21 mouse cellular contexts compared by ENCODE assay signal in the genomic region with DNA sequence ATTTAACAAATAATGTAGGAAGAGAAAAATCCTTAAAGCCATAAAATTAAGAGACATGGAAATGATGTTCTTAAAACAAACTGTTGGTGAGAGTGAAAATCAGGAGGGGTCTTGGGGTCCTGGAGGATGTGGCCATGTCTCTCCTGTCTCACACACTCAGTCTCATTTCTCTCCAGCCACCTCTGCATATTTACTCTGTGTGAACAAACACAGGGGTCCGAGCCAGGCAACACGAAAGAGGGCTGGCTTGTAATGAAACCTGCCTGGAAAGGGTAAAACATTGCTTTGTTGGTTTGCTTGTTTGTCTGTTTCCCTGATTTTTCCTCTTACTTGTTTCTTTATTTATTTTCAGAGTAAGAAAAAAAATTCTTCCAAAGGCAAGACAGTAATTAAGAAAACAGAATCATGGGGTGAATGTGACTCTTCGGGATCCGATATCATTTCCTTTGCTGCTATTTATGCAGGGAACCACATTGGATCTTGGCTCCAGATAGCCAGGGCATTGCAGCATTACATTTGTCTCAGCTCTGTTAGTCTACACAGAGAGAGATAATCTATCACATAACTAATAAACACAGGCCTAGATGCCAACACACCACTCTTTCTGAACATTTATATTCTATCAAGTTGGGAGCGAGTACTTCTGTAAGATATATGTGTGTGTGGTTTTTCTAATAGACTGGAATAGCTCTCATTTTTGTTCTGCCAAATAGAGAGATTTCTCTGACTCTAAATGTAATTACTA.
DNase-seq lines count a peak whose midpoint lies in the region; ATAC-seq lines count a peak whose summit lies in the region.
"Had no signal": no experiment of that assay in that cellular context is flagged by ENCODE, and none has a peak within 500 bp of the region (broad histone marks: within the 10 kb centered on the region; RNA-seq: fewer than 3 reads in every experiment).

No protein-coding gene starts in this region.

- H3K36me3 ChIP-seq in limb, embryonic 11.5 days (ENCODE audit: control insufficient read depth, insufficient read depth, low read length): no peaks in the 10 kb centered on the region
- H3K36me3 ChIP-seq in limb, embryonic 10.5 days: no peaks in the 10 kb centered on the region
- no peaks in the 10 kb centered on the region for H3K36me3 ChIP-seq in lung, embryonic 15.5 days
- H3K36me3 ChIP-seq: embryonic facial prominence, embryonic 13.5 days; embryonic facial prominence, embryonic 15.5 days; forebrain, embryonic 10.5 days; forebrain, embryonic 12.5 days had no signal

- WGBS in limb, embryonic 11.5 days: 85% methylated on average over 5 of the region's 5 CpGs
- WGBS in limb, embryonic 10.5 days: 86% methylated on average over 5 of the region's 5 CpGs
- WGBS in lung, embryonic 15.5 days: 36% methylated on average over 5 of the region's 5 CpGs

- H3K27ac ChIP-seq in limb, embryonic 11.5 days (replicated peaks; ENCODE audit: low read depth, low read length): no peak overlapping the region
- no peak overlapping the region for H3K27ac ChIP-seq in limb, embryonic 10.5 days
- no peak overlapping the region for H3K27ac ChIP-seq in lung, embryonic 15.5 days
- H3K27ac ChIP-seq: embryonic facial prominence, embryonic 13.5 days; embryonic facial prominence, embryonic 15.5 days; forebrain, embryonic 10.5 days; forebrain, embryonic 12.5 days had no signal

- no peaks in the 10 kb centered on the region for H3K4me1 ChIP-seq in limb, embryonic 11.5 days (ENCODE audit: control insufficient read depth, insufficient read depth, low read length)
- H3K4me1 ChIP-seq in limb, embryonic 10.5 days: no peaks in the 10 kb centered on the region
- H3K4me1 ChIP-seq in lung, embryonic 15.5 days: peaks cover 6% of the 10 kb centered on the region
- H3K4me1 ChIP-seq: embryonic facial prominence, embryonic 13.5 days; embryonic facial prominence, embryonic 15.5 days; forebrain, embryonic 10.5 days; forebrain, embryonic 12.5 days had no signal

- H3K27me3 ChIP-seq in limb, embryonic 11.5 days (ENCODE audit: control insufficient read depth, insufficient read depth, low read length): no peaks in the 10 kb centered on the region
- H3K27me3 ChIP-seq in limb, embryonic 10.5 days (ENCODE audit: low read depth, poor library complexity, severe bottlenecking): no peaks in the 10 kb centered on the region
- H3K27me3 ChIP-seq in lung, embryonic 15.5 days: no peaks in the 10 kb centered on the region
- H3K27me3 ChIP-seq: embryonic facial prominence, embryonic 13.5 days; embryonic facial prominence, embryonic 15.5 days; forebrain, embryonic 12.5 days had no signal

- no peak for ATAC-seq in limb, embryonic 11.5 days (ENCODE audit: insufficient number of reproducible peaks, low FRiP score, low TSS enrichment, low read depth)
- ATAC-seq in lung, embryonic 15.5 days (ENCODE audit: borderline replicate concordance, extremely low read depth, low FRiP score, low TSS enrichment): peak; percentile 63; the same call in 1 of the 2 replicates
- ATAC-seq: forebrain, embryonic 14.5 days; forebrain, embryonic 16.5 days had no signal

- H3K4me3 ChIP-seq in limb, embryonic 11.5 days (ENCODE audit: low read depth, low read length): no peak overlapping the region
- no peak overlapping the region for H3K4me3 ChIP-seq in limb, embryonic 10.5 days
- H3K4me3 ChIP-seq in lung, embryonic 15.5 days: no peak overlapping the region
- H3K4me3 ChIP-seq: embryonic facial prominence, embryonic 13.5 days; embryonic facial prominence, embryonic 15.5 days; erythroblast, embryonic 14.5 days; forebrain, embryonic 10.5 days; forebrain, embryonic 12.5 days had no signal

- no peak overlapping the region for H3K9ac ChIP-seq in limb, embryonic 11.5 days (ENCODE audit: low read length)
- no peak overlapping the region for H3K9ac ChIP-seq in lung, embryonic 15.5 days
- H3K9ac ChIP-seq: embryonic facial prominence, embryonic 13.5 days; embryonic facial prominence, embryonic 15.5 days; forebrain, embryonic 12.5 days had no signal

- peak; percentile 14 for DNase-seq in limb, embryonic 11.5 days (ENCODE audit: low spot score)
- no peak for DNase-seq in limb, embryonic 10.5 days (ENCODE audit: low spot score)
- no peak for DNase-seq in lung, postnatal 4 days
- DNase-seq: adrenal gland, adult 2 months; adrenal gland, postnatal 10 days; adrenal gland, postnatal 25 days; cerebellum, adult 11 months; cerebellum, adult 18-20 months; cerebellum, adult 8-10 months; cerebellum, adult 9-11 months; cerebellum, postnatal 14 days; cerebellum, postnatal 36 days; embryo, embryonic 11 days had no signal

- H3K4me2 ChIP-seq in limb, embryonic 11.5 days (ENCODE audit: low read depth, severe bottlenecking): no peak overlapping the region
- H3K4me2 ChIP-seq in lung, embryonic 15.5 days: no peak overlapping the region
- H3K4me2 ChIP-seq: embryonic facial prominence, embryonic 13.5 days; embryonic facial prominence, embryonic 15.5 days; forebrain, embryonic 12.5 days had no signal

- H3K9me3 ChIP-seq in limb, embryonic 11.5 days (ENCODE audit: control insufficient read depth, low read length): no peaks in the 10 kb centered on the region
- H3K9me3 ChIP-seq in limb, embryonic 10.5 days (replicated peaks): no peaks in the 10 kb centered on the region
- H3K9me3 ChIP-seq in lung, embryonic 15.5 days: no peaks in the 10 kb centered on the region
- H3K9me3 ChIP-seq: embryonic facial prominence, embryonic 13.5 days; embryonic facial prominence, embryonic 15.5 days; forebrain, embryonic 10.5 days; forebrain, embryonic 12.5 days had no signal
